In the genomic region with DNA sequence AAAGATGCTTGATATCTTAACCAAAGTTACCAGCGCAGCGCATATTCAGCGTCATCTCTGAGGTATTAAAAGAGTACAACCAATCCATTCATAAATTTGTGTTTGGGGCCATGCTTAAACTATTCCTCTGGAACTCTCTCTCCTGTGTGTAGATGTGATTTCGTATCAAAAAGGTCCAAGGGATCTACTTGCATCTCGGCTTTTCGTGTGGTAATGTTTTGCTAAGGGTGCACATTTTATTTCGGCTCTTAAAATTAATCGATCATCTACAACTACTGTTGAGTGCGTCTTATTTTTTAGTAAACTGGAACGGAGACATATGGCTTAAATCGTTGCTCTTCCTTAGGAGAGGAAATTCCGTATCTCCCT, we compare ENCODE assay signal across 9 mouse cellular contexts. TPM values are rescaled to one million over a fixed set of nuclear protein-coding genes. Genes with fewer than 3 reads are reported as not detected.
DNase-seq lines count a peak whose midpoint lies in the region; ATAC-seq and TF ChIP-seq lines count a peak whose summit lies in the region.
"Had no signal": no experiment of that assay in that cellular context is flagged by ENCODE, and none has a peak within 500 bp of the region (broad histone marks: within the 10 kb centered on the region; RNA-seq: fewer than 3 reads in every experiment).

No protein-coding gene starts in this region.

- H3K9ac ChIP-seq in heart, embryonic 12.5 days = peak overlapping the region; percentile 91; the same call in 1 of the 2 replicates

- peak overlapping the region; percentile 89 for H3K4me2 ChIP-seq in heart, embryonic 12.5 days

- ATAC-seq in heart, embryonic 12.5 days (ENCODE audit: insufficient number of reproducible peaks, low FRiP score) = no peak
- no peak for ATAC-seq in G1E (ENCODE audit: extremely low read depth, insufficient number of reproducible peaks, low FRiP score, poor library complexity, severe bottlenecking)
- no peak for ATAC-seq in granulocyte monocyte progenitor cell, adult 5-6 weeks (replicated peaks; ENCODE audit: poor library complexity, severe bottlenecking)

- H3K36me3 ChIP-seq in heart, embryonic 12.5 days = no peaks in the 10 kb centered on the region
- H3K36me3 ChIP-seq in G1E (replicated peaks) = peaks cover 27% of the 10 kb centered on the region
- peaks cover under 1% of the 10 kb centered on the region; the same call in 1 of the 2 replicates for H3K36me3 ChIP-seq in hindbrain, embryonic 10.5 days
- peaks cover 3% of the 10 kb centered on the region; the same call in 1 of the 2 replicates for H3K36me3 ChIP-seq in midbrain, embryonic 10.5 days

- no peaks in the 10 kb centered on the region for H3K9me3 ChIP-seq in heart, embryonic 12.5 days (replicated peaks)
- 0 out of 2 replicates have a peak, but pooled peaks cover 2% of the 10 kb centered on the region for H3K9me3 ChIP-seq in G1E (replicated peaks)
- no peaks in the 10 kb centered on the region for H3K9me3 ChIP-seq in hindbrain, embryonic 10.5 days
- no peaks in the 10 kb centered on the region for H3K9me3 ChIP-seq in midbrain, embryonic 10.5 days (replicated peaks)

- DNase-seq in heart, postnatal 10 days = no peak
- DNase-seq in G1E (ENCODE audit: low spot score) = peak; percentile 19
- no peak for DNase-seq in hindbrain, embryonic 10.5 days (ENCODE audit: low spot score)
- no peak for DNase-seq in midbrain, embryonic 10.5 days (ENCODE audit: low spot score)
- no peak for DNase-seq in thymus, postnatal 0 days (ENCODE audit: low spot score)
- DNase-seq in lung, adult 2 months = no peak

- H3K4me1 ChIP-seq in heart, embryonic 12.5 days (replicated peaks) = peaks cover 37% of the 10 kb centered on the region
- peaks cover 50% of the 10 kb centered on the region for H3K4me1 ChIP-seq in G1E (ENCODE audit: insufficient read depth, low read depth, low read length)
- H3K4me1 ChIP-seq in hindbrain, embryonic 10.5 days (replicated peaks) = peaks cover 35% of the 10 kb centered on the region
- H3K4me1 ChIP-seq in midbrain, embryonic 10.5 days = peaks cover 39% of the 10 kb centered on the region
- H3K4me1 ChIP-seq in lung, adult 2 months (ENCODE audit: control insufficient read depth, insufficient read depth, low read length) = peaks cover 10% of the 10 kb centered on the region

- H3K27ac ChIP-seq in heart, embryonic 12.5 days (ENCODE audit: poor library complexity, severe bottlenecking) = no peak overlapping the region
- peak overlapping the region; percentile 95 for H3K27ac ChIP-seq in hindbrain, embryonic 10.5 days
- peak overlapping the region; percentile 97 for H3K27ac ChIP-seq in midbrain, embryonic 10.5 days (replicated peaks)

- H3K4me3 ChIP-seq in heart, embryonic 12.5 days = peak overlapping the region; percentile 90
- H3K4me3 ChIP-seq in G1E (ENCODE audit: low read depth, low read length) = peak overlapping the region; percentile 92
- peak overlapping the region; percentile 91 for H3K4me3 ChIP-seq in hindbrain, embryonic 10.5 days
- peak overlapping the region; percentile 95 for H3K4me3 ChIP-seq in midbrain, embryonic 10.5 days
- no peak overlapping the region for H3K4me3 ChIP-seq in lung, adult 2 months (replicated peaks; ENCODE audit: extremely low read depth, low read depth, low read length)

- 6% methylated on average over 12 of the region's 12 CpGs for WGBS in heart, embryonic 12.5 days
- 10% methylated on average over 12 of the region's 12 CpGs for WGBS in hindbrain, embryonic 10.5 days
- 12% methylated on average over 12 of the region's 12 CpGs for WGBS in midbrain, embryonic 10.5 days
- WGBS in lung, adult 2 months = 2% methylated on average over 12 of the region's 12 CpGs

- intact Hi-C loops in heart, postnatal 10 days (cut with DNase I) = no loop called here

- no peak for TF ChIP-seq POLR2A in lung, adult 2 months (IDR thresholded peaks at IDR 0.05; ENCODE audit: borderline replicate concordance, extremely low read depth, low read depth, low read length)

- no peaks in the 10 kb centered on the region for H3K27me3 ChIP-seq in heart, embryonic 12.5 days (replicated peaks)
- no peaks in the 10 kb centered on the region for H3K27me3 ChIP-seq in G1E (ENCODE audit: insufficient read depth, low read length)
- H3K27me3 ChIP-seq in hindbrain, embryonic 10.5 days (ENCODE audit: insufficient read depth, poor library complexity, severe bottlenecking) = peaks cover 11% of the 10 kb centered on the region
- H3K27me3 ChIP-seq in midbrain, embryonic 10.5 days (ENCODE audit: low read depth, poor library complexity, severe bottlenecking) = peaks cover 12% of the 10 kb centered on the region

- no peak for TF ChIP-seq CTCF in G1E (IDR thresholded peaks at IDR 0.05; ENCODE audit: low read depth, low read length)
- TF ChIP-seq CTCF in lung, adult 2 months (IDR thresholded peaks at IDR 0.05; ENCODE audit: insufficient read depth, low read length) = no peak

RNA-seq across cellular contexts. Expression of a gene that starts 0.3 kb away (rescaled TPM):
- polyA plus RNA-seq in heart, embryonic 12.5 days (2016; fragmentation: Nextera tagmentation; extraction: Ambion mirVana) = 3.9 and 5.0 TPM in 2 replicates
- total RNA-seq in heart, postnatal 10 days (2021) = 1 to 10 TPM; 2.0 TPM
- 8.9 and 9.5 TPM in 2 replicates for total RNA-seq in G1E (2014; fragmentation: Nextera tagmentation)
- total RNA-seq in G1E (2017) = 5.1 and 5.7 TPM in 2 replicates
- polyA plus RNA-seq in G1E (2012) = 7.8 and 8.3 TPM in 2 replicates
- 2.5 and 4.7 TPM in 2 replicates for polyA plus RNA-seq in hindbrain, embryonic 10.5 days (2016; fragmentation: Nextera tagmentation; extraction: Ambion mirVana)
- 3.7 and 4.5 TPM in 2 replicates for polyA plus RNA-seq in midbrain, embryonic 10.5 days (2016; fragmentation: Nextera tagmentation; extraction: Ambion mirVana)
- polyA plus RNA-seq in thymus, postnatal 0 days (2015; fragmentation: Nextera tagmentation; extraction: Ambion mirVana) = 8.6 and 12.6 TPM in 2 replicates
- 10.5 and 13.9 TPM in 2 replicates for total RNA-seq in granulocyte monocyte progenitor cell, adult 5-6 weeks (2014; fragmentation: Nextera tagmentation)
- 5.4 and 5.5 TPM in 2 replicates for total RNA-seq in granulocyte monocyte progenitor cell, adult 5-6 weeks (2017)
- 0.38 and 1.0 TPM in 2 replicates for polyA plus RNA-seq in lung, adult 2 months (2012; rRNA removed)

RNA-seq across cellular contexts. Expression of a gene that starts 21.8 kb away (rescaled TPM):
- not detected in 2 replicates for polyA plus RNA-seq in heart, embryonic 12.5 days (2016; fragmentation: Nextera tagmentation; extraction: Ambion mirVana)
- not detected for total RNA-seq in heart, postnatal 10 days (2021)
- total RNA-seq in G1E (2014; fragmentation: Nextera tagmentation) (not detected in 2 replicates), G1E (2017) (not detected in 2 replicates)
- polyA plus RNA-seq in G1E (2012) = not detected in 2 replicates
- polyA plus RNA-seq in hindbrain, embryonic 10.5 days (2016; fragmentation: Nextera tagmentation; extraction: Ambion mirVana) = not detected in 2 replicates
- polyA plus RNA-seq in midbrain, embryonic 10.5 days (2016; fragmentation: Nextera tagmentation; extraction: Ambion mirVana) = not detected in 2 replicates
- polyA plus RNA-seq in thymus, postnatal 0 days (2015; fragmentation: Nextera tagmentation; extraction: Ambion mirVana) = not detected in 2 replicates
- not detected in 2 replicates for total RNA-seq in granulocyte monocyte progenitor cell, adult 5-6 weeks (2014; fragmentation: Nextera tagmentation)
- total RNA-seq in granulocyte monocyte progenitor cell, adult 5-6 weeks (2017) = not detected in 2 replicates
- polyA plus RNA-seq in lung, adult 2 months (2012; rRNA removed) = not detected in 2 replicates
- total RNA-seq: gastrocnemius, postnatal 10 days had no signal

RNA-seq across cellular contexts. Expression of a gene that starts 28.9 kb away (rescaled TPM):
- polyA plus RNA-seq in heart, embryonic 12.5 days (2016; fragmentation: Nextera tagmentation; extraction: Ambion mirVana) = 0.48 TPM in 1 of 2 replicates, not detected in the other
- not detected for total RNA-seq in heart, postnatal 10 days (2021)
- not detected in 2 replicates for total RNA-seq in G1E (2014; fragmentation: Nextera tagmentation)
- not detected in 2 replicates for total RNA-seq in G1E (2017)
- polyA plus RNA-seq in G1E (2012) = not detected in 2 replicates
- polyA plus RNA-seq in hindbrain, embryonic 10.5 days (2016; fragmentation: Nextera tagmentation; extraction: Ambion mirVana) = not detected in 2 replicates
- polyA plus RNA-seq in midbrain, embryonic 10.5 days (2016; fragmentation: Nextera tagmentation; extraction: Ambion mirVana) = not detected in 2 replicates
- 1.4 and 2.1 TPM in 2 replicates for polyA plus RNA-seq in thymus, postnatal 0 days (2015; fragmentation: Nextera tagmentation; extraction: Ambion mirVana)
- total RNA-seq in granulocyte monocyte progenitor cell, adult 5-6 weeks (2014; fragmentation: Nextera tagmentation) = not detected in 2 replicates
- not detected in 2 replicates for total RNA-seq in granulocyte monocyte progenitor cell, adult 5-6 weeks (2017)
- polyA plus RNA-seq in lung, adult 2 months (2012; rRNA removed) = 0.36 and 1.8 TPM in 2 replicates
- total RNA-seq: gastrocnemius, postnatal 10 days had no signal

RNA-seq across cellular contexts. Expression of a gene that starts 38.6 kb away (rescaled TPM):
- polyA plus RNA-seq in heart, embryonic 12.5 days (2016; fragmentation: Nextera tagmentation; extraction: Ambion mirVana) = not detected in 2 replicates
- not detected for total RNA-seq in heart, postnatal 10 days (2021)
- total RNA-seq in G1E (2014; fragmentation: Nextera tagmentation) (not detected in 2 replicates), G1E (2017) (0.49 TPM in 1 of 2 replicates, not detected in the other)
- not detected in 2 replicates for polyA plus RNA-seq in G1E (2012)
- polyA plus RNA-seq in hindbrain, embryonic 10.5 days (2016; fragmentation: Nextera tagmentation; extraction: Ambion mirVana) = not detected in 2 replicates
- polyA plus RNA-seq in midbrain, embryonic 10.5 days (2016; fragmentation: Nextera tagmentation; extraction: Ambion mirVana) = not detected in 2 replicates
- polyA plus RNA-seq in thymus, postnatal 0 days (2015; fragmentation: Nextera tagmentation; extraction: Ambion mirVana) = not detected in 2 replicates
- not detected in 2 replicates for total RNA-seq in granulocyte monocyte progenitor cell, adult 5-6 weeks (2014; fragmentation: Nextera tagmentation)
- total RNA-seq in granulocyte monocyte progenitor cell, adult 5-6 weeks (2017) = not detected in 2 replicates
- 0.83 and 1.8 TPM in 2 replicates for polyA plus RNA-seq in lung, adult 2 months (2012; rRNA removed)
- total RNA-seq: gastrocnemius, postnatal 10 days had no signal

RNA-seq across cellular contexts. Expression of a gene that starts 43.8 kb away (rescaled TPM):
- polyA plus RNA-seq in heart, embryonic 12.5 days (2016; fragmentation: Nextera tagmentation; extraction: Ambion mirVana) = not detected in 2 replicates
- not detected for total RNA-seq in heart, postnatal 10 days (2021)
- total RNA-seq in G1E (2014; fragmentation: Nextera tagmentation) = not detected in 2 replicates
- not detected in 2 replicates for total RNA-seq in G1E (2017)
- polyA plus RNA-seq in G1E (2012) = not detected in 2 replicates
- not detected in 2 replicates for polyA plus RNA-seq in hindbrain, embryonic 10.5 days (2016; fragmentation: Nextera tagmentation; extraction: Ambion mirVana)
- not detected in 2 replicates for polyA plus RNA-seq in midbrain, embryonic 10.5 days (2016; fragmentation: Nextera tagmentation; extraction: Ambion mirVana)
- polyA plus RNA-seq in thymus, postnatal 0 days (2015; fragmentation: Nextera tagmentation; extraction: Ambion mirVana) = not detected in 2 replicates
- not detected in 2 replicates for total RNA-seq in granulocyte monocyte progenitor cell, adult 5-6 weeks (2014; fragmentation: Nextera tagmentation)
- not detected in 2 replicates for total RNA-seq in granulocyte monocyte progenitor cell, adult 5-6 weeks (2017)
- not detected in 2 replicates for polyA plus RNA-seq in lung, adult 2 months (2012; rRNA removed)
- total RNA-seq: gastrocnemius, postnatal 10 days had no signal
